In genomic region chr15:19549757-19550156, GRCm38 (mm10) we compare ENCODE assay signal across 25 mouse cellular contexts.
A peak's percentile ranks its signal among the peaks of the same experiment; 100 is the strongest.
DNase-seq lines count a peak whose midpoint lies in the region; ATAC-seq and TF ChIP-seq lines count a peak whose summit lies in the region.
"Had no signal": no experiment of that assay in that cellular context is flagged by ENCODE, and none has a peak within 500 bp of the region (broad histone marks: within the 10 kb centered on the region; RNA-seq: fewer than 3 reads in every experiment).

No protein-coding gene starts in this region.

- TF ChIP-seq POLR2A in MEL (IDR thresholded peaks at IDR 0.05; ENCODE audit: control insufficient read depth in 1 of 2, insufficient read depth in 1 of 2, low read depth in 1 of 2, low read length in 2 of 2, poor library complexity in 1 of 2): no peak

- H3K36me3 ChIP-seq in G1E (replicated peaks) (no peaks in the 10 kb centered on the region), MEL (ENCODE audit: control insufficient read depth in 1 of 2, insufficient read depth in 2 of 2, low read length in 2 of 2) (peaks cover 0 to 12% of the 10 kb centered on the region in 2 experiments; a peak in 2 of 4 replicates)
- H3K36me3 ChIP-seq in liver, postnatal 0 days (replicated peaks; ENCODE audit: insufficient read depth, low read length): no peaks in the 10 kb centered on the region

- DNase-seq in 3T3-L1 (ENCODE audit: low read depth, low spot score) (peak; percentile 0), G1E (ENCODE audit: low spot score) (no peak), MEL (ENCODE audit: low read depth, low spot score) (peak; percentile 83), MEL-GATA-1-ER (ENCODE audit: extremely low read depth, low read depth) (peak; percentile 44)
- no peak for DNase-seq in left cerebral cortex, postnatal 10 days (ENCODE audit: extremely low spot score in 1 of 2, low spot score in 2 of 2)
- no peak for DNase-seq in thymus, postnatal 36 days
- DNase-seq in liver, postnatal 0 days: no peak
- DNase-seq: adrenal gland, adult 2 months; adrenal gland, adult 8-10 months; adrenal gland, postnatal 10 days; adrenal gland, postnatal 14 days; adrenal gland, postnatal 25 days; adrenal gland, postnatal 36 days; B cell, adult 2 months; cerebellum, adult 11 months; cerebellum, adult 11-12 months; cerebellum, adult 18-20 months; cerebellum, adult 2 months; cerebellum, adult 8-10 months; cerebellum, adult 9-10 months had no signal

- H3K4me2 ChIP-seq in liver, postnatal 0 days (ENCODE audit: low read depth, low read length): no peak overlapping the region

- H3K27me3 ChIP-seq in G1E (ENCODE audit: insufficient read depth, low read length) (no peaks in the 10 kb centered on the region), MEL (ENCODE audit: control insufficient read depth in 1 of 2, insufficient read depth in 2 of 2, low read length in 2 of 2) (no peaks in the 10 kb centered on the region)
- no peaks in the 10 kb centered on the region for H3K27me3 ChIP-seq in liver, postnatal 0 days (ENCODE audit: insufficient read depth, low read length)
- H3K27me3 ChIP-seq: CH12.LX, Patski had no signal

- peaks cover 19% of the 10 kb centered on the region for H3K4me1 ChIP-seq in G1E (ENCODE audit: insufficient read depth, low read depth, low read length)
- peaks cover 9 to 17% of the 10 kb centered on the region in 2 experiments; a peak in 3 of 4 replicates for H3K4me1 ChIP-seq in MEL (ENCODE audit: control insufficient read depth in 1 of 2, insufficient read depth in 2 of 2, low read length in 2 of 2)
- H3K4me1 ChIP-seq in liver, postnatal 0 days (ENCODE audit: insufficient read depth): no peaks in the 10 kb centered on the region

- no peak overlapping the region for H3K9ac ChIP-seq in MEL (ENCODE audit: control insufficient read depth, low read depth, low read length, poor library complexity, severe bottlenecking)
- no peak overlapping the region for H3K9ac ChIP-seq in liver, postnatal 0 days (replicated peaks)

- no peaks in the 10 kb centered on the region for H3K79me2 ChIP-seq in MEL (ENCODE audit: control insufficient read depth, insufficient read depth, low read length, poor library complexity)

- TF ChIP-seq EP300 in MEL (IDR thresholded peaks at IDR 0.05; ENCODE audit: low read depth in 1 of 2, low read length in 2 of 2): peak; percentile 99
- no peak for TF ChIP-seq EP300 in liver, postnatal 0 days (IDR thresholded peaks at IDR 0.05; ENCODE audit: low read depth)

- no peak; the same call in 1 of the 2 replicates for TF ChIP-seq RAD21 in MEL (IDR thresholded peaks at IDR 0.05; ENCODE audit: low read depth, low read length)

- TF ChIP-seq CTCF in G1E (IDR thresholded peaks at IDR 0.05; ENCODE audit: low read depth, low read length) (no peak), MEL (IDR thresholded peaks at IDR 0.05 in 2 of 3, conservative IDR thresholded peaks at IDR 0.05 in 1 of 3; ENCODE audit: control insufficient read depth in 1 of 3, insufficient read depth in 1 of 3, low read depth in 2 of 3, low read length in 3 of 3, poor library complexity in 1 of 3, severe bottlenecking in 1 of 3) (no peak)
- TF ChIP-seq CTCF in liver, postnatal 0 days (IDR thresholded peaks at IDR 0.05; ENCODE audit: low read depth): no peak

- intact Hi-C loops in left cerebral cortex, postnatal 10 days (cut with DNase I): no loop called here

- no peak overlapping the region for H3K27ac ChIP-seq in MEL (ENCODE audit: control insufficient read depth, low read depth, low read length)
- no peak overlapping the region for H3K27ac ChIP-seq in liver, postnatal 0 days (ENCODE audit: low read depth)

- no peak overlapping the region for H3K4me3 ChIP-seq in G1E (ENCODE audit: low read depth, low read length)
- H3K4me3 ChIP-seq in MEL (ENCODE audit: control insufficient read depth in 1 of 2, insufficient read depth in 1 of 2, low read depth in 2 of 2, low read length in 2 of 2): no peak overlapping the region
- H3K4me3 ChIP-seq in liver, postnatal 0 days (ENCODE audit: low read depth, low read length): no peak overlapping the region

- peak; percentile 93 for ATAC-seq in G1E (ENCODE audit: extremely low read depth, insufficient number of reproducible peaks, low FRiP score, poor library complexity, severe bottlenecking)
- no peak for ATAC-seq in liver, postnatal 0 days
- ATAC-seq in megakaryocyte-erythroid progenitor cell, adult 5-6 weeks (replicated peaks; ENCODE audit: low FRiP score, low TSS enrichment, poor library complexity, severe bottlenecking): no peak
- ATAC-seq: activated CD4-positive, CD25-positive, alpha-beta regulatory T cell, adult 4 months; CD4-positive, CD25-positive, alpha-beta regulatory T cell, adult 4 months; Patski had no signal

- H3K9me3 ChIP-seq in G1E (replicated peaks) (no peaks in the 10 kb centered on the region), MEL (replicated peaks; ENCODE audit: insufficient read depth, low read length) (no peaks in the 10 kb centered on the region)
- H3K9me3 ChIP-seq in liver, postnatal 0 days (ENCODE audit: low read length): no peaks in the 10 kb centered on the region

TF ChIP-seq in MEL, 35 proteins besides CTCF, POLR2A, EP300 and RAD21:
- TF ChIP-seq TCF12 (IDR thresholded peaks at IDR 0.05; ENCODE audit: low read depth, low read length) (peak; percentile 99), MAX (IDR thresholded peaks at IDR 0.05; ENCODE audit: low read length) (peak; percentile 48; the same call in 1 of the 2 replicates), GABPA (IDR thresholded peaks at IDR 0.05; ENCODE audit: low read depth, low read length) (no peak; the same call in 1 of the 2 replicates), ZMIZ1 (IDR thresholded peaks at IDR 0.05; ENCODE audit: low read depth, low read length) (no peak), UBTF (IDR thresholded peaks at IDR 0.05; ENCODE audit: borderline replicate concordance, insufficient read depth, low read depth, low read length) (no peak), TAL1 (IDR thresholded peaks at IDR 0.05; ENCODE audit: low read length) (peak; percentile 74), ETS1 (IDR thresholded peaks at IDR 0.05; ENCODE audit: low read depth, low read length) (peak; percentile 99), ZKSCAN1 (IDR thresholded peaks at IDR 0.05; ENCODE audit: low read depth, low read length) (no peak; the same call in 1 of the 2 replicates), MAFK (IDR thresholded peaks at IDR 0.05; ENCODE audit: borderline replicate concordance, low read depth, low read length) (peak; percentile 58; the same call in 1 of the 2 replicates), BHLHE40 (IDR thresholded peaks at IDR 0.05; ENCODE audit: borderline replicate concordance, low read depth, low read length) (peak; percentile 92), CHD1 (IDR thresholded peaks at IDR 0.05; ENCODE audit: low read depth, low read length) (no peak), HCFC1 (IDR thresholded peaks at IDR 0.05; ENCODE audit: low read depth, low read length) (peak; percentile 57), ZNF384 (IDR thresholded peaks at IDR 0.05; ENCODE audit: low read depth, low read length) (peak; percentile 97), MXI1 (IDR thresholded peaks at IDR 0.05; ENCODE audit: low read depth, low read length) (peak; percentile 33; the same call in 1 of the 2 replicates), MEF2A (IDR thresholded peaks at IDR 0.05; ENCODE audit: extremely low read depth, insufficient replicate concordance, low read depth, low read length, poor library complexity, severe bottlenecking) (peak; percentile 51; the same call in 1 of the 2 replicates), RCOR1 (IDR thresholded peaks at IDR 0.05; ENCODE audit: low read depth, low read length) (peak; percentile 88), JUND (IDR thresholded peaks at IDR 0.05; ENCODE audit: low read depth, low read length) (peak; percentile 32; the same call in 1 of the 2 replicates), SMC3 (IDR thresholded peaks at IDR 0.05; ENCODE audit: low read depth, low read length) (peak; percentile 23; the same call in 1 of the 2 replicates), MYB (IDR thresholded peaks at IDR 0.05; ENCODE audit: low read depth, low read length) (peak; percentile 83), GATA1 (IDR thresholded peaks at IDR 0.05; ENCODE audit: low read depth, low read length) (peak; percentile 99), POLR2AphosphoS5 (IDR thresholded peaks at IDR 0.05; ENCODE audit: borderline replicate concordance, low read depth, low read length) (no peak), NELFE (IDR thresholded peaks at IDR 0.05; ENCODE audit: low read depth, low read length) (no peak), TBP (IDR thresholded peaks at IDR 0.05; ENCODE audit: low read depth, low read length) (no peak), NRF1 (IDR thresholded peaks at IDR 0.05; ENCODE audit: insufficient read depth, low read depth, low read length, poor library complexity, severe bottlenecking) (no peak), MAZ (IDR thresholded peaks at IDR 0.05; ENCODE audit: low read depth, low read length) (no peak), CHD2 (IDR thresholded peaks at IDR 0.05; ENCODE audit: low read length) (peak; percentile 51), MYC (IDR thresholded peaks at IDR 0.05; ENCODE audit: low read depth, low read length) (peak; percentile 80; the same call in 1 of the 2 replicates), ELF1 (IDR thresholded peaks at IDR 0.05; ENCODE audit: low read depth, low read length) (peak; percentile 64; the same call in 1 of the 2 replicates), USF1 (IDR thresholded peaks at IDR 0.05; ENCODE audit: low read depth, low read length) (peak; percentile 56; the same call in 1 of the 2 replicates), ZC3H11A (IDR thresholded peaks at IDR 0.05; ENCODE audit: low read depth, low read length) (no peak; the same call in 1 of the 2 replicates), POLR2AphosphoS2 (IDR thresholded peaks at IDR 0.05; ENCODE audit: low read length) (0 out of 2 replicates have a peak, but pooled peaks have one; percentile 60), KAT2A (conservative IDR thresholded peaks at IDR 0.05; ENCODE audit: low read depth, low read length) (peak; percentile 54; the same call in 1 of the 2 replicates), USF2 (IDR thresholded peaks at IDR 0.05; ENCODE audit: borderline replicate concordance in 1 of 2, insufficient read depth in 1 of 2, low read depth in 1 of 2, low read length in 2 of 2) (no peak), E2F4 (IDR thresholded peaks at IDR 0.05; ENCODE audit: borderline replicate concordance, low read depth, low read length) (no peak; the same call in 1 of the 2 replicates), SIN3A (IDR thresholded peaks at IDR 0.05; ENCODE audit: low read length) (peak; percentile 83)

Comparison
In these comparisons a context has a peak if more than half of its experiments do, and no peak if none do; other contexts are left out.
1. DNase-seq: peak in 3T3-L1 (single experiment), MEL (single experiment) and MEL-GATA-1-ER (single experiment); none in G1E (single experiment), left cerebral cortex, postnatal 10 days (0 of 2), thymus, postnatal 36 days (0 of 2) and liver, postnatal 0 days (single experiment).